Mouse (Mus musculus) urinary bladder, postnatal 25 days (tissue): ENCODE measurements around the gene Rps12-ps3.

Source experiments
- DNase-seq: peaks from one replicate; pipeline ENCODE4 v3.0.0; 2022; ENCODE audit warnings: low spot score

Rps12-ps3 gene

DNA sequence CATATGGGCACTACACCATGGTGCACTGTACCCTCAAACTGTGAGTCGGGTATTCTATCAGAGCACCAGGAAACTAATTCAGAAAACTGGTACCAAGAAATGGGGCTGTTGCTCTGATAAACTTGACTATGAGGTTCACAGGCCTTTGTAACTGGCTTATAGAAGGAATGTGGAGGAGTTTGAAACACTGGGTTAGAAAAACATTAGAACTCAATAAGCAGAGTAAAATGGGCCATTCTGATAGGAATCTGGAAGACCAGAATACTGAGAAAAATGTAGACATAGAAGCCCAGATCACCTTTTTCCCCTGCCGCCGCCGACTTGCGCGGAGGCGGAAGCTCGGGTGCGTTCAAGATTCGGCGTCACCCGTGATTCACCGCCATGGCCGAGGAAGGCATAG is at the start of gene Rps12-ps3:
TSS of gene Rps12-ps3 (plus strand) at position 301 of the 400 bp plus-strand sequence.
- DNase-seq, result no peak

DNA sequence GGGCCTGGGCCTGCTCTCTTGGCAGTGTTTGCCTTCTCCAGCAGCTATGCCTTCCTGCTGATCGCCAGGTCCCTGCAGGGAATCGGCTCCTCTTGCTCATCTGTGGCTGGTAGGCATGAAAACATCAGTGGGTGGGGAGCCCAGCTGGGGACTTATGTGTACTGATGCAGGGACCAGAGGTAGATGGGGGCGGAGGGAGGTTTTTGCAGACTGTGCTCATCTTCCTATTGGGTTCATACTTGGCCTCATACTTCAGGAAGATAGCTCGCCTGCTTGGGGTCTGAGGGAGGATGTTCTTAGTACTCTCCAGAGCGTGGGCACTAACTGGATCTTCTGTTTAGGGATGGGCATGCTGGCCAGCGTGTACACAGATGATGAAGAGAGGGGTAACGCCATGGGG is 48.9 kb upstream of the Rps12-ps3 start:
- DNase-seq, result no peak

DNA sequence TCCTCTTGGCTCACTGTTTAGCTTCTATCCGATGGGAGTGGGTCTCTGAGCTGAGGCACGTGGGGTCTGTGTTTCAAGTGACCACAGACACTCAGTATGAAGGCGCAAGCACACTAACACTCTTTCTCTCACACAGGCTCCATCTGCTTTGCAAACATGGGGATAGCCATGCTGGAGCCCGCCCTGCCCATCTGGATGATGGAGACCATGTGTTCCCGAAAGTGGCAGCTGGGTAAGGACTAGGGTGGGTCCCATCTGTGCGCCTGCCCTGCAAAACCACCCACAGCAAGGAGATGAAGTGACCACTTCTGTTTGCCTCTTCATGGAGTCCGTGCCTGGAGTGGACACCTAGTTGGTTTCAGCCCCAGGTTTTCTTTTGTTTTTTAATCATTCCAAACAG is 45.7 kb upstream of the Rps12-ps3 start:
- DNase-seq, result no peak

GRCm38 (mm10) chr19:59280841-59281240 is 41.2 kb upstream of the Rps12-ps3 start:
- no peak for DNase-seq

DNA sequence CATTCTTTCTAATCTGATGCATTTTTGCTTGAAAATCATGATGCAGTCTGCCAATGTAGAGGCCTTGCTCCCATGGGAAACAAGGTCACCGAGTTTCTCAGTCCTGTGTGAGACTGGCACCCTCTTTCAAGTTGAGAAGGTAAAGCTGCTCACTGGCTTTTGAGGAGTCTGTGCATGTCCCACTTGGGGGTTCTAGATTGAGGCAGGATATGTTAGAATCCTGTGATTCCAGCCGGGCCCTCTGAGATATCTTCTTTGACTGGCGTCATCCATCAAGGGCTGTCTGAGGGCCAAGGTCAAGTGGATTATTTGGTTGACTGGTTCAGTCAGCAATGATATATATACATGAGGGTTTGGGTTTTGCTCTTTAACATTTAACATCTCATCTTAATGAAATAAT is 40.1 kb upstream of the Rps12-ps3 start:
- no peak for DNase-seq

DNA sequence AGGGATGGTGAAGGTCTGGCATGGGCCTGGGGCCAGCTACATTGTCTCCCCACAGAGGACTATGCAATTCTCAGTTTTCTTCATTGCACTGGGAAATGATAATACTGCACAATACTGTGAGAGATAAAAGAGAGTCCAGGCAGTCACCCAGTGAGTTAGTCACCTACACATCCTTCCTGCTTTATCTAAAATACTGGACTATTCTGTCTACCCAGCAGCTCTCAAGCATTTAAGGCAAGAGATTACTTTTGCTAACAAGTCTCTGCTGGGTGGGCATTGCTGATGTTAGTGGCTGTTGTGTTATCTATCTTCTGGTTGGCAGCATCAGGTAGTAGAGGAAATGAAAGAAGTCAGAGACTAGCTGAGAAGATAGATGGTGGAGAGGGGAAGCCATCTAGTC is 33.0 kb upstream of the Rps12-ps3 start:
- no peak for DNase-seq

GRCm38 (mm10) chr19:59289811-59290210 is 32.3 kb upstream of the Rps12-ps3 start:
- no peak for DNase-seq

GRCm38 (mm10) chr19:59292183-59292839 is 29.8 kb upstream of the Rps12-ps3 start:
- no peak for DNase-seq

GRCm38 (mm10) chr19:59315308-59315707 is 6.8 kb upstream of the Rps12-ps3 start:
- no peak for DNase-seq

DNA sequence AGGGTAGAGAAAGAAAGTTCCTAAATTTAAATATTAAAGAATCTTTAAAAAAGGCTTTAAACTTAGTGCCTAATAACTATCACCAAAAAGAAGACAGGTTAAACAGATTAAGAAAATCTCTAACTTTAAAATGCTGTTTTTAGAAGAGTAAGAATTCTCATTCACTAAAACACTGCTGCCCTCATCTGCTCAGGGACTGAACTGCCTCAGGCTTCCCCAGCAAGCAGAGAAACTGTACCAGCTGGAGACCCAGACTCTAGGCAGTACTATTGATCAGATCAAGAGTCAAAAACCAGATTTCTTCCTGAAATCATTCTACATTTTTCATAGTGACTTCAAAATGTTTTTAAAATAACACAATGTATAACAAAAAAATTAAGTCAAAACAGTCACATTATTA is 5.5 kb upstream of the Rps12-ps3 start:
- no peak for DNase-seq

DNA sequence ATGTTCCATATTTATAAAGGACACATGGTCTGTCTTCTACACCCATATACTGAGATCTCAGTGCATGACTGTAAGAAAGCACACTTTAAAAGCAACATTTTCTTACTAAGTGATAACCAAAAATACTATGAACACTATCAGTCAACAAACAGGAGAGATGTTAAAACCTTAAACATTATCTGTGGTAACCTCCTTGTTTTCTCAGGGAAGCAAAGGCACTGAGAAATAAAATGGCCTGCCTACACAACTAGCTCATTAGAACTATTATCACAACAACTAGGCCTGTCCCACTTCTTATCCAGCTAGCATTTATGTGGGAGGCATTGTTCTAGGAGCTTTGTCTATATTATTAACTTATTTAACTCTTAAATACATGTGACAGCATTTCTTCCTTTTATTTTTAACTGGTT is 8.7 kb downstream of the Rps12-ps3 start:
- DNase-seq, result no peak

GRCm38 (mm10) chr19:59336655-59337054 is 14.6 kb downstream of the Rps12-ps3 start:
- no peak for DNase-seq

DNA sequence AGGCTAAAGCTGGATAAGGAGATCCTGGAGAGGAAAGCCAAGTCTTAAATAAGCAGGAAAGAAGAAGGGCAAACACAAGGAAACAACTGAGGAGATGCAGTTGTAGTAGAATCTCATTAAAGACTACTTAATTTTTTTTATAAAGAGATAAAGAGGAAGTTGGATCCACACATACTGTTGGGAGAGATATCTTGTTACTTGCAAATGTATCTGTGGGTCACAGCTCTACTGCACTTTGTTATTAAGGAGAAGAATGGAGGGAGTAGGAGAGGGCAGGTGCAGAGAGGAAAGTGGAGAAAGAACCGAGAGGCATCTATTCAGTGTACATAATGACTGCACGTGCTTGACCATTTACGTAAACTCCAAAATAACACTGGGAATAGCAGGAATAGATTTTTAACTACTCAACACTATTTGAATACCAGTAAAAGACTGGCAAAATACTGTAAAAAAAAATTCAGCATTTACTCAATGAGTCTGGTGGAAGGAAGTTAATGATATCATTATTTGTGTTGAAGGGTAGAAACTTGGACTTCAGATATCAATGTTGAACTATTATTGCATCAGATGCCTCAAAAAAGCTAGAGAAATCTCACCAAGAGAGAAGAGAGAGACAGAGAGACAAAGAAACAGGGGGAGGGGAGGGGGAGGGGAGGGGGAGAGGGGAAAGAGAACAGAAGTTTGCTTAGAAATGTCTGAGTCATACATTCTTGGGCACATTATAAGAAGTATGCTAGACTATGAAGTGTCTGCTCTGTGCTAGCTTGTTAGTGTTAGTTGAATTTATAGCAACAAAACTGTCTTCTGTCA is 16.0 kb downstream of the Rps12-ps3 start:
- DNase-seq, result no peak

GRCm38 (mm10) chr19:59339908-59340307 is 17.8 kb downstream of the Rps12-ps3 start:
- no peak for DNase-seq

GRCm38 (mm10) chr19:59342964-59343363 is 20.9 kb downstream of the Rps12-ps3 start:
- no peak for DNase-seq

DNA sequence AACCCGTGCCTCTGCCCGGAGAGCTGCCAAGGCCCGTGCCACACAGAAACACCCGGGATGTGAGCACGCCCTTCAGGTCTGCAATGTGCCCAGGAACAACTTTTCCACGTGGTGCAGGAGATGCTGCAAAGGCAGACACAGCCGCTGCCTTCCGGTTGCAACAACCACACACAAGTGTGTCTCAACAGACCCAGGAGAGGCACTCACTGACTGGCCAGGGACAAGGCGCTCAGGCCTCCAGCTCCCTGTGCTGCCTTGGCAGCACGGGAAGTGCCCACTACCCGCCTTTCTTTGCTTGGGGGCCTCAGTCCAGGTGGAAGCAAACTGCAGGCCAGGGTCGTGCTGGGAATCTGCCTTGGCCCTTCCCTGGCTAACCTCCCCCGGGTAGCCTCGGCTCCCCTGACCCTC is 22.2 kb downstream of the Rps12-ps3 start:
- DNase-seq, result peak; percentile 19

- peak; percentile 47 for DNase-seq
These were observed 23.1 kb downstream of the Rps12-ps3 start for GRCm38 (mm10) chr19:59345081-59345657.

- peak; percentile 89 for DNase-seq
These were observed 23.7 kb downstream of the Rps12-ps3 start, which contains the start of gene Pdzd8 for GRCm38 (mm10) chr19:59345658-59346283. Gene Pdzd8, minus strand, starts transcription at chr19:59345780.

- no peak for DNase-seq
These were observed 24.2 kb downstream of the Rps12-ps3 start for GRCm38 (mm10) chr19:59346325-59346724.

DNA sequence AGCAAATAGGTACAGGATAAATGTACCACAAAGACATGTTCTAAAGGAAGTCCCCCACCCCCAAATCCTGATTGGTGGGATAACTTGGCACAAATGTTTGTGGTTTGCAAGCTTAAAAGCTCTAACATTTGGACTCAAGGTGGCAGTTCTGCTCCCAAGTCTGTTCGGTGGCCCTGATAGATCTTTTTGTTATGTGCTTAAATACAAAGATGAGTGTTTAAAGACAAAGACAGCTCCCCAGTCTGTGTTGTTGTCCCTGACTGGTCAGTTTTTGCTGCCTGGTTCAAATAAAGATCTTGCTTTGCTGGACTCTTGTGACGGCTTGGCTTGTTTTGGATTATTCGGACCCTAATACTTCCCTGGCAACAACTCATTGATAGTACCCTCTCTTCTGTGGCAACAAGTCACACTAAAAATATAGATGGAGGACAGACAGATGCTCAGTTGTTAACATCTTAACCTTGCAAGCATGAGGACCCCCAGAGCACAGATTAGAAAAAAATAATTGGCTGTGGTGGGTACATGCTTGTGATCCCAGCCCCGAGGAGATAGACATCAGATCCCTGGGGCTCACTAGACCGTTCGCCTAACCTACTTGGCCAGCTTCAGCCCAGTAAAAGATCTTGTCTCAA is 27.4 kb downstream of the Rps12-ps3 start:
- no peak for DNase-seq

GRCm38 (mm10) chr19:59350273-59350903 is 28.3 kb downstream of the Rps12-ps3 start:
- DNase-seq, result no peak
